Mouse (Mus musculus) fat pad, adult 2 months (tissue): ENCODE measurements around the gene Irf1.
"Not testable (repeated sequence)": the region's sequence is repeated elsewhere in the genome, so short reads cannot be mapped to it uniquely, and the experiment has no call there.

Experiments
- DNase-seq: peaks from one replicate; pipeline ENCODE4 v3.0.0-alpha.2; 2011; ENCODE audit warnings: low read depth, low spot score; ENCODE audit errors: extremely low read depth

Irf1 gene

DNA sequence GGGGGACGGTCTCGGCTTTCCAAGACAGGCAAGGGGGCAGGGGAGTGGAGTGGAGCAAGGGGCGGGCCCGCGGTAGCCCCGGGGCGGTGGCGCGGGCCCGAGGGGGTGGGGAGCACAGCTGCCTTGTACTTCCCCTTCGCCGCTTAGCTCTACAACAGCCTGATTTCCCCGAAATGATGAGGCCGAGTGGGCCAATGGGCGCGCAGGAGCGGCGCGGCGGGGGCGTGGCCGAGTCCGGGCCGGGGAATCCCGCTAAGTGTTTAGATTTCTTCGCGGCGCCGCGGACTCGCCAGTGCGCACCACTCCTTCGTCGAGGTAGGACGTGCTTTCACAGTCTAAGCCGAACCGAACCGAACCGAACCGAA, at the start of gene Irf1:
Gene Irf1 (plus strand): TSS at position 255 of the 365 bp plus-strand sequence.
- DNase-seq, result no peak

DNA sequence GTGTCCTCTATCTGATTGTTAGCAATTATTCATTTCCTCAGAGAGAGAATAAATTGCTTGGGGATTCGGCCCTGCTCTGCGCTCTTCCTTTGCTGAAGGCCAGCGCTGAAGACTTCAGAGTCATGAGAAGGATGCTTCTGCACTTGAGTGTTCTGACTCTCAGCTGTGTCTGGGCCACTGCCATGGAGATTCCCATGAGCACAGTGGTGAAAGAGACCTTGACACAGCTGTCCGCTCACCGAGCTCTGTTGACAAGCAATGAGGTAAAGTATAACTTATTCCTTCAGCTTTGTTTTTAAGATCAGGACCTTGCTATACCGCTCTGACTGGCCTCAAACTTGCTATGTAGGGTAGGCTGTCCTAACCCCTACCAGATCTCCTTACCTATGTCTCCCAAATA, 49.1 kb upstream of the Irf1 start, which contains the start of gene Il5:
Gene Il5 (plus strand): TSS at position 80 of the 400 bp plus-strand sequence.
- no peak for DNase-seq

DNA sequence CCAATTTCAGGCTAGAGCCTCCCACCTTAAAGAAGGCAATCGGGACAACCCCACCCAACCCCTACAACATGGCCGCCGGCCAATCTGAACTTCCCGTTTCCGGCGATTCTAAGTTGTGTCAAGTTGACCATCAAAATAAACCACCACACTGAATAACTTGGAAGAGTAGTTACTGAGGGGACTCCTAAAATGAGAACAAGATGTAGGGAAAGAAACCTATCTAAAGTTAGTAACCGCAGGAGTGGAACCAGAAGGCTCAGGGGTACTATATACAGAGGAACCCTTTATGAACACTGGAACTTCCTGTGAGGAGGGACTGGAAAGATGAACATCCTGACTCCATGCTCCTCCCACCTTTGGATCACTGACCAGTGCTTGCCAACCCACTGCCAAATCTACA, 38.4 kb upstream of the Irf1 start:
- DNase-seq, result no peak

DNA sequence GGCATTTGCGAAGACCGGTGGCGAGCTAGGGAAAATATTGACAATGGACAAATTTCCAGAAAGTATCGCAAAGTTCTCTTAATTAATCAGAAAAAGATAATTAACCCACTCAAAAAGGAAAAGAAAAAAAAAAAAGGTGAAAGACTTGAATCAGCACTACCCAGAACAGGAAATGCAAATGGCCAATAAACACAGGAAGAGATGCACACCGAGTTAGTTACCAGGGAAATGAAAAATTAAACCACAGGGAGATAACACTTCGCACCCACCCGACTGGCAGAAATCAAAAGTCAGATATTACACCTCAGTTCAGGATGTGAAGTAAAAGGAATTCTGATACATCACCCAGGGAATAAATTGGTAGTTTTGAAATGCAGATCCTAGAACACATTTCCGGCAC, 37.6 kb upstream of the Irf1 start:
- DNase-seq, result no peak

DNA sequence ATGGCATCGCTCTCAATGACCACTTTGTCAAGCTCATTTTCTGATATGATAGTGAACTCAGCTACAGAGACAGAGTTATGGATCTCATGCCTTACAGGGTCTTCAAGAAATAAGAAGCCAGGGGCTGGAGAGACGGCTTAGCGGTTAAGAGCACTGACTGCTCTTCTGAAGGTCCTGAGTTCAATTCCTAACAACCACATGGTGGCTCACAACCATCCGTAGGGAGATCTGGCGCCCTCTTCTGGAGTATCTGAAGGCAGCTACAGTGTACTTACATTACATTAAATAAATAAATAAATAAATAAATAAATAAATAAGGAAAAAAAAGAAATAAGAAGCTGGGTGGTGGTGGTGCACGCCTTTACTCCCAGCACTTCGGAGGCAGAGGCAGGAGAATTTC, 36.0 kb upstream of the Irf1 start:
- DNase-seq, result no peak

DNA sequence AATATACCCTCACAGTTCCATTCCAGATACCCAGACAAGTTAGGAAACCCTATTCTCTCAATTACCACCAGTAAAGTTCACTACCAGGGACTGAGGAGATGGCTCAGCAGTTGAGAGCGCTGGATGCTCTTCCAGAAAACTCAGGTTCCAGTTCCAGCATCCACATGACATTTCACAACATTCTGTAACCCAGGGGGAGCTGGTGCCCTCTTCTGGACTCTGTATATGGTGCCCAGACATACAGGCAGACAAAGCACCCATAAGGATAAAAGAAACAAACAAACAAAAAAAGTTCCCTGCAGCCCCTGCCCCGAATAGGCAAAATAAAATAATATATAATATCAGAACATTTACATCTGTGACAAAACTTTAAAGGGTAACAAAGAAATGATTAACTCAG, 35.4 kb upstream of the Irf1 start:
- no peak for DNase-seq

DNA sequence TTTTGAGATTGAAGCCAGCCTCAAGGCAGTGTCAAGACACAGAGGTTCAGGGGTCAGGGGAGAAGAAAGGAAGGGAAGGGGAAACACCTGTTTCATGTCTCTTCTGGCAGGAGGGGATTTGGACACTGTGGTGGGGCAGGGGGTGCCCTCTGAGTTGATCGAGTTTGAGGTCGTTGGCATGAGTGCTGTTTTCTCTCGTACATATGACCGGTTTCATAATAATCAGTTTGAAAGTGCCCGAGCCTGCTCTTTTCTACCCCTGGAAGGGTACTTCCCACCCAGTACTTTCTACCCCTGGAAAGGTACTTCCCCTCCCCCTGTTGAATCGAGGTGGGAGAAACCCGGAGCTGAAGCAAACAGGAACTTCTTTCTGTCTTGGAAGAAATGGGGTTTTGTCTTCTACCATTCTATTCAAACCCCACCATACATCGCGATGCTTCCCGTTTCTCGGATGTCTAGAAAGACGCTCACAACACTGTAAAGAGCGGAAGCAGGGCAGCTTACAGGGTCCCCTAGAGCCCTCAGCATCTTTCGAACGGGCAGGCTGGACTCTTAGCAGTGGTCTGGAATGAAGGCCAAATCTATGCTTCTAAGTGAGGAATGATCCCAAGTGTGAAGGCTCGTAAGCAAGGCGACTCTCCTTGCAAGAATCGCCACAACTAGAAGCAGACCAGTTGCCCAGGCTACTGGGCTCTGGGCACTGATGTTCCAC, 34.7 kb upstream of the Irf1 start:
- no peak for DNase-seq

DNA sequence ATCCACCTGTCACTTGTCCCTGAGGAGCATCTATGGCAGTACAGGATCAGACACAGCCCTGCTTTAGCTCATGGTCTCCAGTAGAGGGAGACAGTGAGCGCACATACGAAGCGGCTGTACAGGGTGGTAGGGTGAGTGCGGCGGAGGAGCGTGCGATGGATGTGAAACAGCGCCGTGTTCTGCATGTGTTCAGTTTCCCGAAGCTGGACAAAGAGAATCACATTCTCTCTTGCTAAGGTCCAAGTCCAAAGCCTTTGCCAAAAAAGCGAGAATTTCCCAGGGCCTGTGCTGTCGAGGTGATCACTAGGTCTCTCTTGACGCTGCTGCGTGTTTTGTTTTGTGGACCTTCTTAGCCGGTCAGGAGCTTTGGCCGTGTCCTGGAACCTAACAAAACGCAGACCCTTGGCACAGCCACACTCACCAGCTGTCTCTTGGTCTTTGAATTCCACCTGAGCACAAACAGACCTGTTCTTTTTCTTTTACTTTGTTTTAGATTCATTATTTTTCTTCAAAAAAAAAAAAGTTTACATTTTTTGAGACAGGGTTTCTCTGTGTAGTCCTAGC, 34.0 kb upstream of the Irf1 start:
- no peak for DNase-seq

DNA sequence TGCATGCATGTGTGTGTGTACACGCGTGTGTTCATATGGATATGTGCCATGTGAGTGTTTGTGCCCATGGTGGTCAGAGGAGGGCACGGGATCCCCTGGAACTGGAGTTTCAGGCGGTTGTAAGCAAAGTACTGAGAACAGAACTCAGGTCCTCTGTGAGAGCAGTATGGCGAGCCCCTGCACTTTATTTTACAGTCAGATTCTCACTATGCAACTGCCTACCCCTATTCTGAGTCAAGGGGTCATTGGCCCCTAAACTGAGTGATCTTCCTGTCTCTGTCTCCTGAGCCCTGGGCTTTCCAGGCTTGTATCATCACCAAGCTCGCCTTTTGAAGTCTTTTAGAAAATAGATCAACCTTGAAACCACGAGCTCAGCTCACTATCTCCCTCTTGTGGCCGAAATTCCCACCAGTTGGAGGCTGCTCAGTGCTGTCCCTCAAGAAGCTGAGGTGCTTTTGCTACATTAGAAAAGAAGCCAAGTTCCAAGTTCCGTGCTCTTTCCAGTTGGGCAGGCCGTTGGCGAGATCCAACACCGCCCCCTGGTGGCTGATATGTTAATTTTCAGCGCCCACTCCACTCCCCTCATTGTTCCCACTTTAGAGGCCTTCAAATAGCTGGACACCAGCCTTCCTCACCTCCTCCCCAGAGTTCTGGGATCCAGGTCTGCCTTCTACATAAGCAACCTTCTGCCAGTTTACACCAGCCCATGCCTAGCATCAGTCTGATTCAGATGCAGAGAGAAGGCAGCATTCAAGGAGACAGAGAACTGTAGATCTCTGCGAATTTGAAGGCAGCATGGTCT, 32.8 kb upstream of the Irf1 start:
- DNase-seq, result no peak

DNA sequence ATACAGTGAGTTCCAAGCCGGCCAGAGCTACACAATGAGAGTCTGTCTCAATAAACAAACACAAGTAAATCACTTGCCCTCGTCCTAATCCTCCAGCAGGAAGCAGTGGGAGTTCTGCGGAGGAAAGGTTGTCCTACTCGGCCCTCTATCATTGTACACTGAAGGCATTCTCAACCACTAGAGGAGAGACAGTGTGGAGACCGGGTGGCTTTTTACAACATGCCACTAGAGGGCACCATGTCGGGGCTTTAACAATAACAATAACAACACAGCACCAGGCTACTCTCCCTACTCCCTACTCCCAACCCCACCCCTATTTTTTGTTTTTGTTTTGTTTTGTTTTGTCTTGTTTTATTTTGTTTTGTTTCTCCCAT, 32.3 kb upstream of the Irf1 start:
- DNase-seq, result no peak

DNA sequence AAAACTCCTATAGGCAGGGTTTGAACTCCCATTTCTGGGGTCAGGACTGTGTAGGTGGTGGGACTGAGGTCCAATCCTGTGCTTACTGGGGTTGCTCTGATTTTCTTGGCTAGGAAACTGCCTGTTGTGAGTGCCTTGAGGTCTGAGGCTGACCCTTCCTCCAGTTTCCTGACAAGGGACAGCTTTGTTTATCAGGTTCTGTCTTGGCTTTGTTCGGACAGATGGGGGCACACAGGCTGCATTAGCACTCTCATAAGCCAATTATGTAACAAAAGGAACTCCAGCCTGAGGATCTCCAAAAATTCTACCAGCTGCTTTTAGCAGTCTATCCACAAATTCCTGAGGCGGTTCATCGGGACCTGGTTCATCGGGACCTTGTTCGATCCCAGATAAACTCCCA, 27.5 kb upstream of the Irf1 start:
- no peak for DNase-seq

DNA sequence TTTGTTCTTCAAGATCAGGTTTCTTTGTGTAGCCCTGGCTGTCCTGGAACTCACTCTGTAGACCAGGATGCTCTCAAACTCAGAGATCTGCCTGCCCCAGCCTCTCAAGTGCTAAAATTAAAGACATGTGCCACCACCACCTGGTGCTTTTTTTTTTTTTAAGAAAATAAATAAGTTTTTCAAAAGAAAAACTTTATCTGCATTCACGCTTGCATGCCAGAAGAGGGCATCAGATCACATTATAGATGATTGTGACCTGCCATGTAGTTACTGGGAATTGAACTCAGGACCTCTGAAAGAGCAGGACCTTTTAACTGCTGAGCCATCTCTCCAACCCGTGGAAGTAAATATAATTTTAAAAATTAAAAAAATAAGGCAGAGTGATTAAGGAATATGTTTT, 24.6 kb upstream of the Irf1 start:
- no peak for DNase-seq

DNA sequence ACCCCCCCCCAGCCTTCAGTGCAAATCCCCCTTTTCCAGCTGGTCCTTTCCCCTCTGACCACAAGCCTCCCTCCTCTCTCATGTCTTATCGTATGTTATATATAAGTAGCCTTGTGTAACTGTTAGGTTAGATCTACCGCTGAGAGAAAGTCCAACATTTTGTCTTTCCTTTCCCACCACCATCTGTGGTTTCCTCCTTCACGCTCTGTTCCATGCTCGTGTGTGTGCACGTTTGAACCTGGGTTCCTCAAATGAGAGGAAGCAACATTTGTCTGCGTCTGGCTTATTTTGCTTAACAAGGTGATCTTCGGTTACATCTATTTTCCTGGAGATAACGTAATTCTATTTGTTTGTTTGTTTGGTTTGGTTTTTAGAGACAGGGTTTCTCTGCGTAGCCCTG, 21.8 kb upstream of the Irf1 start:
- no peak for DNase-seq

DNA sequence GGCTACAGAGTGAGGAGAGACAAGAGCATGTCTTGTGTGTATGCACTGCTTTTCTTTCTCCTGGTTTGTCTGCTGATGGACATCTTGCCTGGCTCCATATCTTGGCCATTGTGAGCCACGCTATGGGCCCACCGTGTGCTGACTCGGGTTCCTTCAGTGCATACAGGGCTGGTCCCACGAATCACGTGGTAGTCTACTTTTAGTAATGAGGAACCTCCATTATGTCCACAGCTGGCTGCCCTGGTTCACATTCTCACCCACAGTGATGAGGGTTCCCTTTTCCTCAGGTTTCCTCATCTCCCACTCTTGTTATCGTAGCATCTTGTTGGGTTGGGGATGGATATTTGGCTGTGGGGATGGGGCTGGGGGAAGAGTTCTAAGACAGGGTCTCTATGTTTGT, 21.2 kb upstream of the Irf1 start:
- DNase-seq, result no peak

DNA sequence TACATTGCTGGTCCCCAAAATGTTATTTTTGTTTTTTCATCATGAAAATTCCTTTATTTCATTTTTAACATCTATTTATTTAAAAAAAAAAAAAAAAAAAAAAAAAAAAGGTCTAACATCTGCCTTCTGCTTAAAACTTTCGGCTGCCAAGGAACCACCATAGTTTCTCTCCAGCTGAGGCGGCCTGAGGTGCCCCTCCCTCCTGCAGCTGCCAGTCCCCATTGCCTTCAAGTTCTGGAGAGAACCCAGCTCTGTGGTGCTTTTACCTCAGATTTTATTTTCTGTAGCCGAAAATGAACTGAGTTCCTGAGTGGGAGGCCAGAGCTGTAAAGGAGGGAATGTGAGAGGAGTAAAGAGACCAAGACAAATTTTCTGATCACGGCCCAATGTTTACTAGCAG, 20.5 kb upstream of the Irf1 start:
- DNase-seq, result no peak

DNA sequence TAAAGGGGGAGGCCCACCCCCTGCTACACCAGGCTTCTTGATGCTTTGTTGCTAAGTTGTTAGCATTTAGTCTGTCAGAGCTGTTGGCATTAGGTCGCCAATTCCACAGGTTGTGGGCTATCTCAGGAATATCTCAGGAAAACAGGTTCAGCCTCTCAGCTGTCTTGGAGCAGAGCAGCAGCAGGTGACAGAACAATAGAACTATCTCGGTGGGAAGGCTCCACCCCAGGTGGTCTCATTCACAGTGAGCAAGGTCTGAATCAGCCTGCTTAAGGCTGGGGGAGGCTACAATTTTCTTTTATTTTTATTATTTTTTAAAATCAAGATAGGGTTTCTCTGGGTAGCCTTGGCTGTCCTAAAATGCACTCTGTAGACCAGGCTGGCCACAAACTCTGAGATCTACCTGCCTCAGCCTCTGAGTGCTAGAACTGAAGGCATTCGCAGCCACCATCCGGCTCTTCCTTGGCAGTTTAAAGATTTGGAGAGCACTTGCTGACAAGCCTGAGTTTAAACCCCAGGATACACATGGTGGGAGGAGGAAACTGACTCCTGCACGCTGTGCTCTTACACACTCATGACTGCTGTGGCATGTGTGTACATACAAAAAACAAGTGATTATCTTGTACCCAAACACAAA, 20.0 kb upstream of the Irf1 start:
- DNase-seq, result no peak

DNA sequence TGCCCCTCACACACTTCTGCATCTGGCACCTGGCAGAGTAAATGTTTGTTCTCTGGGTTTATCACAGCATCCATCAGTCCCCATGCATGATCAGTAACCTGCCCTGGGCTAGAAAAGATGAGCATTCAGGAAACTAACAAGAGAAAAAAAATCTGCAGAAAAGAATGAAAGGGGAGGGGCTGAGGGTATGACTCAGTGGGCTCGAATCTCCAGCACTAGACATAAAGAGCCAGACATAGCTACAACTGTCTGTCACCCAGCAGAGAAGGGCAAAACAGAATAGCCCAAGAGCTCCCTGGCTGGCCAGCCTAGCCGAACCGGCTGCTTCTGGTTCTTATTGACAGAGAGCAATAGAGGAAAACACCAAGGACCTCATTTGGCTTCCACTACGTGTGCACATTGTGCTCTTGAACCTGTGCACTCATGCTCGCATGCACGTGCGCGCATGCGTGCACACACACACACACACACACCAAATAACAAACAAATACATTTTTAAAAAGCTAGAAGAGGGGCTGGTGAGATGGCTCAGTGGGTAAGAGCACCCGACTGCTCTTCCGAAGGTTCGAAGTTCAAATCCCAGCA, 14.7 kb upstream of the Irf1 start:
- DNase-seq, result no peak

DNA sequence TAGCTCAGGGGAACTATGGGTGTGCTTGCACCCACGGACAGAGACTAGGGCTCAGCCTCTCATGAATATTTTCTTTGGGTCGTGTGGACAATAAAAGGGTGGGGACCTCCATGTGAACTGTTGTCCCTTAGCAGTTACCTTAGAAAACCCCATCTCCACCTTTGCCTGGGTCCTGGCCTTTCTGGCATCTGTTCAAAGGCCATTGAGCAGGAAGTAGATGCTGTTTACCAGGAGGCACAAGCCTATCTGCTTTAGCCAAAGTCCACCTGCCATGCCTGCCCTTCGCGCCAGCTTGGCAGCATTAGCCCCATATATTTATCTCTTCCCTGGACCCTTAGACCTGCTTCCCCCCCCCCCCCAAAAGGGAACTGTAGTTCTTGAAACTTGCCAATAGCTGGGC, 12.2 kb upstream of the Irf1 start:
- no peak for DNase-seq

DNA sequence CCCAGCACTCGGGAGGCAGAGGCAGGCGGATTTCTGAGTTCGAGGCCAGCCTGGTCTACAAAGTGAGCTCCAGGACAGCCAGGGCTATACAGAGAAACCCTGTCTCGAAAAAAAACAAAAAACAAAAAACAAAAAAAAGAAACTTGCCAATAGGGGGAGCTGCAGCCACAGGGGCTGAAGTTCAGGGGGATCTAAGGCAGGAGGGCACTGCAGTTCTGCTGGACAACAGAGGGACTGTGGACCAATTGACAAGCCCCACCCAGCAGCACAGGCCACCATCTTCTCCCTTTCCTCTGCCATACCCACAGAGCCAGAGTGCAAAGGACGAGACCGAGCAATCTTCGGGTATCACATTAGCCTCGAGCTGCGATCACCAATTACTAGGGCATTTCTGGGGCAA, 11.8 kb upstream of the Irf1 start:
- DNase-seq, result not testable (repeated sequence)

DNA sequence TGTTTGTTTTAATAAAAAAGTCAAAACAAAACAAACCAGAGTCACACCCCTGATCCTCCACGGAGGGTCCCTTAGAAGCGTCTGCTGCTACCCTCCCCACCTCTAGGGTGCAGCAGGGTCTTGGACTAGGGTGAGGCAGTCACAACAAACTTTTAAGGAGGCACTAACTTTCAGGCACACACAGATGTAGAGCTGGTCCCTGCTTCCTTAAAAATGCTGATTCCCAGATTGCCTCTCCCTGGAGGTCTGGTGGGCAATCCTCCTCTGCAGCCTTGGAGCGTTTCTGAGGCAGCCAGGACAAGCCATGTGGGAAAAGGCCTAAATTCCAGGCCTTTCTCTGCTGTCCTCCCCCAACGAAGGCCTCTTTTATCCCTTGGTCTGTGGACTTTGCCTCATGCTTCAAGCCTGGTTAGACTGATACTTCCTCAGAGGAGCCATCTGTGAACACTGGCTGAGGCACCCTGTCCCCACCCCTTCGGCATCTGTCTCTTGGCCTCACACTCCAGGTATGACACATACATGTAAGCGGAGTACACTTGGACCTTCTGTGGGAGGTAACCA, 10.9 kb upstream of the Irf1 start:
- DNase-seq, result no peak
